Mouse (Mus musculus) G1E (cell line): ENCODE measurements around the gene Socs7.

Experiments used
- CTCF ChIP-seq: IDR thresholded peaks from 2 replicates; pipeline ENCODE4 v1.5.1; 2012; ENCODE audit warnings: low read depth, low read length, inconsistent platforms, mixed read lengths
- GATA1 ChIP-seq: IDR thresholded peaks from 2 replicates; pipeline ENCODE4 v1.6.1; 2012; ENCODE audit warnings: borderline replicate concordance, low read length, inconsistent platforms, mixed read lengths
- POLR2AphosphoS5 ChIP-seq: IDR thresholded peaks from 2 replicates; pipeline ENCODE4 v1.6.1; 2012; ENCODE audit warnings: low read depth, low read length, inconsistent platforms; ENCODE audit not compliant: insufficient replicate concordance
- TAL1 ChIP-seq: conservative IDR thresholded peaks from 2 replicates; pipeline ENCODE4 v1.6.1; 2012; ENCODE audit warnings: low read depth, low read length, inconsistent platforms, mixed read lengths

DNA sequence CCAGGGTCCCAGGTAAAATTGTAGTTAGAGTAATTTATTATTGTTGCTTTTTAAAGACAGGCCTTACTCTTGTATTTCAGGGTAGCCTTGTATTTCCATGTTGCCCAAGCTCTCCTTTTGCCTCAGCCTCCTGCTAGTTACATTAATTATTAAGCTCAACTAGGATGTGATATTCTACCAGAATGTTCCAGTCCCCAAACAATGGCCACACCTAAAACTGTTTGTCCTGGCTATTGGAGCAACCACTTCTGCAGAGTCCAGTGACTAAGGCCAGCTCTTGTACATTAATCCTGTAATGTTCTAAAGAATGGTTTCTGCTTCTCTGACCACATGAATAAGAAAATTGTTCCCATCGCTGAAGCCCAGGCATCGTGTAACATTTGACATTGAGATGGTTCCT is 20.7 kb downstream of the Socs7 start:
- no peak for TF ChIP-seq POLR2AphosphoS5
- no peak for TF ChIP-seq CTCF
- no peak for TF ChIP-seq TAL1
- no peak for TF ChIP-seq GATA1
